Mouse (Mus musculus) ES-E14 (cell line): ENCODE data around the gene Cygb. TPM values are rescaled to one million over a fixed set of nuclear protein-coding genes. Genes with fewer than 3 reads are reported as not detected.
A peak's percentile ranks its signal among the peaks of the same experiment; 100 is the strongest.

Experiments
- DNase-seq: peaks from one replicate; pipeline ENCODE4 v3.0.0-alpha.2; 2013; ENCODE audit warnings: low read depth, low spot score
- H3K27ac ChIP-seq: 2 replicates; pipeline ENCODE4 v1.5.1; 2012; ENCODE audit warnings: low read depth, mild to moderate bottlenecking, low read length, moderate library complexity, mixed read lengths; ENCODE audit not compliant: poor library complexity, insufficient read depth, severe bottlenecking
- H3K36me3 ChIP-seq: 2 replicates; pipeline ENCODE4 v1.6.1; 2012; ENCODE audit warnings: mild to moderate bottlenecking, low read length, moderate library complexity, mixed read lengths; ENCODE audit not compliant: control insufficient read depth, poor library complexity, insufficient read depth, severe bottlenecking
- H3K4me1 ChIP-seq, 2 experiments: fragments of 150-350 bp in 1 of 2; sonication (generic) in 1 of 2; 2 replicates each; pipeline ENCODE4 v1.6.1; 2012; ENCODE audit warnings: low read length in 2 of 2, mild to moderate bottlenecking in 1 of 2, mixed read lengths in 1 of 2; ENCODE audit not compliant: control insufficient read depth in 2 of 2, insufficient read depth in 2 of 2, poor library complexity in 1 of 2
- H3K4me3 ChIP-seq, 2 experiments: fragments of 150-350 bp in 1 of 2; sonication (generic) in 1 of 2; 2 replicates each; pipeline ENCODE4 v1.5.1; 2012; ENCODE audit warnings: low read length in 2 of 2, low read depth in 1 of 2, mild to moderate bottlenecking in 1 of 2, mixed read lengths in 1 of 2; ENCODE audit not compliant: insufficient read depth in 1 of 2, poor library complexity in 1 of 2, severe bottlenecking in 1 of 2
- H3K9ac ChIP-seq: 2 replicates; pipeline ENCODE4 v1.6.1; 2012; ENCODE audit warnings: low read depth, mild to moderate bottlenecking, low read length, mixed read lengths; ENCODE audit not compliant: poor library complexity, insufficient read depth, severe bottlenecking
- H3K9me3 ChIP-seq: fragments of 150-350 bp; sonication (generic); 2 replicates; pipeline ENCODE4 v1.6.1; 2012; ENCODE audit warnings: low read depth, mild to moderate bottlenecking, low read length; ENCODE audit not compliant: control insufficient read depth, insufficient read depth
- CHD2 ChIP-seq: IDR thresholded peaks from 2 replicates; pipeline ENCODE4 v1.6.1; 2014; ENCODE audit warnings: mild to moderate bottlenecking, low read depth, low read length, inconsistent platforms
- HCFC1 ChIP-seq: IDR thresholded peaks from 2 replicates; pipeline ENCODE4 v1.6.1; 2012; ENCODE audit warnings: low read length, inconsistent platforms, borderline replicate concordance; ENCODE audit not compliant: insufficient read depth
- MAFK ChIP-seq: IDR thresholded peaks from 2 replicates; pipeline ENCODE4 v1.6.1; 2014; ENCODE audit warnings: mild to moderate bottlenecking, low read depth, low read length, inconsistent platforms; ENCODE audit not compliant: insufficient read depth
- ZC3H11A ChIP-seq: IDR thresholded peaks from 2 replicates; pipeline ENCODE4 v1.6.1; 2012; ENCODE audit warnings: low read depth, mild to moderate bottlenecking, inconsistent platforms, low read length, borderline replicate concordance
- ZNF384 ChIP-seq: IDR thresholded peaks from 2 replicates; pipeline ENCODE4 v1.6.1; 2012; ENCODE audit warnings: low read depth, low read length, inconsistent platforms
- in situ Hi-C, 2 experiments: fragments of 600-800 bp; cut with MboI; formaldehyde crosslinking; loops; one replicate each; pipeline ENCODE4 v1.15.1; 2025; ENCODE audit warnings: low sequenced_read_pairs in 2 of 2, inconsistent platforms in 1 of 2; ENCODE audit not compliant: unreplicated experiment in 2 of 2
- total RNA-seq: library from RNA; depleted of rRNA; stranded (reverse); fragments of 300-350 nt; gene quantifications from 2 replicates; pipeline ENCODE4 v1.2.3, GENCODE M21; 2012

Gene Cygb
- total RNA-seq, 1 experiment: 0.40 TPM

DNA sequence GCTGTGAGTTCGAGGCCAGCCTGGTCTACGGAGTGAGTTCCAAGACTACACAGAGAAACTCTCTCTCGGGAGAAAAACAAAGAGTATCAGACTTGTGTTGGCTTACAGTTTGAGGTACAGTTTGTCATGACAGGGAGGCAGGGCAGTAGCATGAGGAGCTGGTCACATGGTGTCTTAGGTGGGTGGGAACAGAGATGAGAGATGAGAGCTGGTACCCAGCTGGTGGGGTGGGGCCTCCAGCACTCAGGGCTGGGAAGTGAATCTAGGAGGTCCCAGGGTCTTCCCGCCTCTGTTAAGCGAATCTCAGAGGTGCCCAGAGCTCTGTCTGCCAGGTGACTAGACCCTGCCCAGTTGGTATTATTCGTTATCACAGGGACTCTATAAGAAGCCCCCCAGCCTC, 24.6 kb downstream of the Cygb start:
- in situ Hi-C loops: loop anchor here in 1 of 2 experiments (25.0 kb wide), 1 partner anchor 183 kb away; no protein-coding TSS in a partner anchor
- peaks cover 1 to 18% of the 10 kb centered on the region in 2 experiments; a peak in 3 of 4 replicates for H3K4me1 ChIP-seq
- TF ChIP-seq HCFC1: no peak
- TF ChIP-seq ZNF384: no peak
- TF ChIP-seq MAFK: no peak
- TF ChIP-seq ZC3H11A: no peak
- TF ChIP-seq CHD2: no peak
- H3K36me3 ChIP-seq: no peaks in the 10 kb centered on the region
- H3K9ac ChIP-seq: no peak overlapping the region
- no peak overlapping the region for H3K4me3 ChIP-seq
- no peak for DNase-seq
- no peak overlapping the region for H3K27ac ChIP-seq
- no peaks in the 10 kb centered on the region for H3K9me3 ChIP-seq

DNA sequence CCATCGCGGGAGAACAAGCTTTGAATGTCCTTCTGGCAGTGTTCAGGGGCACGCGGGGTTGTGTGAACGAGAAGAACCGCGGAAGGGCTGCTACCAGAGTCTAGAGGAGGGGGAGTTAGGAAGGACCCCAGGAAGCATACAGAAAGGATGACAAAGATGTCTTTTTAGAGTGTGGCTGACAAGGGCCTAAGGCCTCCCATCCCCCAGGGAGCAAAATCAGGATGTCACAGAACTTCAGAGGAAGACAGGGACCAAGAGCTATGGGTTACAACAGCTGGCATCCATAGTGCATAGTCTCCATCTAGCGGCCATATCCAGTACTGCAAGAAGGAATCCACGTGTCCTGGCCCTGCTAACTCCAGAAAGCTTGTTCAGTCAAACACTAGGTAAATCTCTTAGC, 25.4 kb downstream of the Cygb start:
- Histone ChIP-seq H3K27ac (no peak overlapping the region), H3K9ac (peak overlapping the region; percentile 55; the same call in 1 of the 2 replicates), H3K9me3 (no peaks in the 10 kb centered on the region), H3K36me3 (no peaks in the 10 kb centered on the region), H3K4me1 (peaks cover 2 to 19% of the 10 kb centered on the region in 2 experiments; a peak in 3 of 4 replicates), H3K4me3 (no peak overlapping the region)
- TF ChIP-seq CHD2: 0 out of 2 replicates have a peak, but pooled peaks have one; percentile 50
- TF ChIP-seq MAFK: no peak
- TF ChIP-seq ZNF384: no peak
- peak; percentile 72 for TF ChIP-seq ZC3H11A
- in situ Hi-C loops: loop anchor here in 1 of 2 experiments (25.0 kb wide), 1 partner anchor 184 kb away; no protein-coding TSS in a partner anchor
- peak; percentile 98 for DNase-seq

DNA sequence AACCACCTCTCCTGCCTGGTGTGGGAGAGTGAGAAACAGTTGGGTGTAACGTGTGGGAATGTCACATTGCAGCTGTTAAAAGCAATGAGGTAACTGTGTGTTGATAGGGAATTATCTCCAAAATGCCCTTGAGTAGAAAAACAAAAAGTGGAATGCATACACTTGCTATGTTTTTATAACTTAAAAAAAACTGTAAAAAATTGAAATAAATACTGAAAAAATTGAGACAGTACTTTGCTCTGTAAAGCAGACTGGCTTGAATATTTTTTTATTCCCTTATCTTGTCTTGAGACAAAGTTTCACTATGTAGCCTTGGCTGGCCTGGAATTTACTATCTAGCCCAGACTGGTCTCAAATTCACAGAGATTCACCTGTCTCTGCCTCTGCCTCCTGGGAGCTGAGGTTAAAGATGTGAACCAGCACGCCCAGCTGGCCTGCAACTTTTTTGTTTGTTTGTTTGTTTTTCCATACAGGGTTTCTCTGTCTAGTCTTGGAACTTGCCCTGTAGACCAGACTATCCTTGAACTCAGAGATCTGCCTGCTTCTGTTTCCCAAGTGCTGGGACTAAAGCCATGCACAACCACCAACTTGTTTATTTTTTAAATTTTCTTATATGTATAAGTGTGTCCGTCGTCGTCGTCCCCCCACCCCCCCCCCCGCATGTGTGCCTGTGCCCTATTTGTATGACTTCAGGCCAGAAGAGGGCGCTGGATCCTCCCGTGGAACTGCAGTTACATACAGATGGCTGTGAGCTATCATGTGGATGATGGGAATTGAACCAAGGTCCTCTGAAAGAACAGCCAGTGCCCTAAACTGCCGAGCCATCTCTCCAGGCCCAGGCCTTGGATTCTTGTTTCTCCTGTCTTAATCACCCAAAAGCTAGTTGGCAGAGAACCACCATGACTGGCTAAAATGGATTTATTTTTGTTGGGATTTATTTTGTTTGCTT, 26.8 kb downstream of the Cygb start:
- Histone ChIP-seq H3K9ac (no peak overlapping the region), H3K27ac (no peak overlapping the region; the same call in 1 of the 2 replicates), H3K4me1 (peaks cover 3 to 22% of the 10 kb centered on the region in 2 experiments; a peak in 3 of 4 replicates), H3K9me3 (no peaks in the 10 kb centered on the region), H3K36me3 (no peaks in the 10 kb centered on the region), H3K4me3 (no peak overlapping the region)
- TF ChIP-seq ZC3H11A: no peak
- TF ChIP-seq ZNF384: no peak
- no peak for TF ChIP-seq MAFK
- no peak for TF ChIP-seq CHD2
- no peak for TF ChIP-seq HCFC1
- in situ Hi-C loops: loop anchor here in 1 of 2 experiments (25.0 kb wide), 1 partner anchor 185 kb away; no protein-coding TSS in a partner anchor
- no peak for DNase-seq

DNA sequence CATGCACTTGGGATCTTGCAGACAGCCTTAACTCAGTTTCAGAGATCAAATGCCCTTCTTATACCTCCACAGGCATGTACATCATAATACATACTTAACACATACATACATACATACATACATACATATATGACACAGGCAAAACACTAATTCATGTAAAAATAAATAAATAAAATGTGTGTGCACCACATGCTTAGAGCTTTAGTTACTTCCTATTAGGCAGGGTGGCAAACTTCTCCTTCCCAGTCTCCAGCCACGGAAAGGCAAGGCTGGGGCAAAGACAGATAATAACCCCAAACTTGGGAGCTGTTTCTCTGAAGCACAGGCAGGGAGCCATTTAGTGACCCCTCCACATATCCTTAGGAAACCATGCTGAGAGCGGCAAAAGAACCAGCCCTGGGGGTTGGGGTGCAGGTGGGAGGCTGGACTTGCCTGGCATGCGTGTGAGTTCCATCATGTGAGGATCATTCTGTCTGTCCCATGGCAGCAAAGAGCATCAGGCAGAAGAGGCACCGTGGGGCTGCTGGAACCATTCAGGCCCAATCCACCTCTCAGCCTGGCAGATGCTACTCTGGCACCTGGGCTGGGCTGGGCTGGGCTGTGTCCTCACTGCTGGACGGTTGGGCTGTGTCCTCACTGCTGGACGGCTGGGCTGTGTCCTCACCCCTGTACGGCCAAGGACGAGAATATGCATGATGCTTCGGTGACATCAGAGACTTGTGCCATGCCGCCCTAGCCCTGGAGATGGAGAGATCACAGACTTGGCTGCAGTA, 27.6 kb downstream of the Cygb start, which contains the start of gene Rhbdf2:
Rhbdf2 (minus strand) TSS at position 721 of the 773 bp plus-strand sequence.
- Histone ChIP-seq H3K4me3 (no peak within 1 kb of the TSS), H3K36me3 (no peaks in the 10 kb centered on the region), H3K4me1 (peaks cover 7 to 25% of the 10 kb centered on the region in 2 experiments; a peak in 3 of 4 replicates), H3K9me3 (no peaks in the 10 kb centered on the region), H3K9ac (no peak within 1 kb of the TSS), H3K27ac (no peak within 1 kb of the TSS; the same call in 1 of the 2 replicates)
- DNase-seq: no peak
- in situ Hi-C loops: loop anchor here in 1 of 2 experiments (25.0 kb wide), 1 partner anchor 186 kb away; no protein-coding TSS in a partner anchor
- TF ChIP-seq ZNF384: no peak
- TF ChIP-seq MAFK: no peak
- no peak for TF ChIP-seq CHD2
- no peak for TF ChIP-seq HCFC1
- no peak for TF ChIP-seq ZC3H11A
